Mouse (Mus musculus) CH12.LX (cell line): Measurements from ENCODE around the gene Cmas. TPM values are rescaled to one million over a fixed set of nuclear protein-coding genes. Genes with fewer than 3 reads are reported as not detected.

Source experiments
- DNase-seq: peaks from one replicate; pipeline ENCODE4 v3.0.0-alpha.2; 2013; ENCODE audit errors: extremely low read depth
- H3K27ac ChIP-seq: 2 replicates; pipeline ENCODE4 v1.5.1; 2012; ENCODE audit warnings: low read depth, mild to moderate bottlenecking, control low read depth, moderate library complexity; ENCODE audit not compliant: insufficient read depth
- H3K27me3 ChIP-seq: replicated peaks from 2 replicates; pipeline ENCODE3; 2012; ENCODE audit warnings: inconsistent platforms
- H3K36me3 ChIP-seq, 2 experiments: replicated peaks in 1 of 2; 2 replicates each; pipeline versions ENCODE3 to v1.6.1; 2012; ENCODE audit warnings: inconsistent platforms in 1 of 2, low read length in 1 of 2, mild to moderate bottlenecking in 1 of 2, mixed read lengths in 1 of 2, moderate library complexity in 1 of 2; ENCODE audit not compliant: control insufficient read depth in 1 of 2, insufficient read depth in 1 of 2
- H3K4me1 ChIP-seq, 2 experiments: 2 replicates each; pipeline ENCODE4 v1.6.1; 2012; ENCODE audit warnings: inconsistent platforms in 1 of 2, moderate library complexity in 1 of 2; ENCODE audit not compliant: insufficient read depth in 2 of 2, control insufficient read depth in 1 of 2
- H3K4me2 ChIP-seq: 2 replicates; pipeline ENCODE4 v1.6.1; 2012; ENCODE audit warnings: low read depth, mild to moderate bottlenecking, control low read depth; ENCODE audit not compliant: poor library complexity, insufficient read depth, severe bottlenecking
- H3K4me3 ChIP-seq, 3 experiments: fragments of 150-350 bp in 1 of 3; sonication (generic) in 1 of 3; replicated peaks in 1 of 3; 2 replicates each; pipeline versions ENCODE3 to v1.5.1; 2011 to 2012; ENCODE audit warnings: low read depth in 2 of 3, low read length in 2 of 3, mild to moderate bottlenecking in 2 of 3, moderate library complexity in 2 of 3, control low read depth in 1 of 3, improper control_type of control experiment in 1 of 3, inconsistent platforms in 1 of 3, mixed read lengths in 1 of 3; ENCODE audit not compliant: poor library complexity in 1 of 3
- H3K79me2 ChIP-seq: replicated peaks from 2 replicates; pipeline ENCODE4 v1.6.1; 2012; ENCODE audit warnings: mild to moderate bottlenecking, moderate library complexity; ENCODE audit not compliant: control insufficient read depth, poor library complexity, insufficient read depth, severe bottlenecking; ENCODE audit errors: extremely low read depth
- H3K9ac ChIP-seq: 2 replicates; pipeline ENCODE4 v1.6.1; 2012; ENCODE audit warnings: low read depth, mild to moderate bottlenecking, control low read depth, moderate library complexity; ENCODE audit not compliant: insufficient read depth
- H3K9me3 ChIP-seq: replicated peaks from 2 replicates; pipeline ENCODE3; 2012; ENCODE audit warnings: low read length, inconsistent platforms, mixed read lengths
- BHLHE40 ChIP-seq: IDR thresholded peaks from 2 replicates; pipeline ENCODE4 v1.6.1; 2011; ENCODE audit warnings: mild to moderate bottlenecking, low read depth, low read length, improper control_type of control experiment
- CHD2 ChIP-seq: IDR thresholded peaks from 2 replicates; pipeline ENCODE4 v1.6.1; 2011; ENCODE audit warnings: low read length, improper control_type of control experiment
- EP300 ChIP-seq: IDR thresholded peaks from 2 replicates; pipeline ENCODE4 v1.6.1; 2011; ENCODE audit warnings: low read length, improper control_type of control experiment
- ETS1 ChIP-seq: conservative IDR thresholded peaks from 2 replicates; pipeline ENCODE4 v1.6.1; 2012; ENCODE audit warnings: low read depth, mild to moderate bottlenecking, inconsistent platforms, low read length, improper control_type of control experiment, moderate library complexity
- HCFC1 ChIP-seq: IDR thresholded peaks from 2 replicates; pipeline ENCODE4 v1.6.1; 2012; ENCODE audit warnings: low read depth, mild to moderate bottlenecking, inconsistent platforms, low read length, improper control_type of control experiment
- JUND ChIP-seq: conservative IDR thresholded peaks from 2 replicates; pipeline ENCODE4 v1.6.1; 2011; ENCODE audit warnings: low read depth, low read length, improper control_type of control experiment
- MXI1 ChIP-seq: IDR thresholded peaks from 2 replicates; pipeline ENCODE4 v1.6.1; 2011; ENCODE audit warnings: mild to moderate bottlenecking, low read depth, low read length, improper control_type of control experiment
- NELFE ChIP-seq: IDR thresholded peaks from 2 replicates; pipeline ENCODE4 v1.6.1; 2011; ENCODE audit warnings: low read depth, low read length, improper control_type of control experiment
- POLR2AphosphoS2 ChIP-seq: IDR thresholded peaks from 2 replicates; pipeline ENCODE4 v1.6.1; 2011; ENCODE audit warnings: low read depth, low read length, improper control_type of control experiment
- RCOR1 ChIP-seq: conservative IDR thresholded peaks from 2 replicates; pipeline ENCODE4 v1.6.1; 2012; ENCODE audit warnings: low read depth, mild to moderate bottlenecking, inconsistent platforms, low read length, improper control_type of control experiment
- SIN3A ChIP-seq: IDR thresholded peaks from 2 replicates; pipeline ENCODE4 v1.6.1; 2012; ENCODE audit warnings: low read length, improper control_type of control experiment, inconsistent platforms
- TBP ChIP-seq: conservative IDR thresholded peaks from 2 replicates; pipeline ENCODE4 v1.6.1; 2011; ENCODE audit warnings: low read depth, low read length, improper control_type of control experiment
- TCF12 ChIP-seq: IDR thresholded peaks from 2 replicates; pipeline ENCODE4 v1.6.1; 2014; ENCODE audit warnings: low read depth, mild to moderate bottlenecking, inconsistent platforms, low read length, improper control_type of control experiment
- UBTF ChIP-seq: IDR thresholded peaks from 2 replicates; pipeline ENCODE4 v1.6.1; 2012; ENCODE audit warnings: low read depth, mild to moderate bottlenecking, inconsistent platforms, low read length, improper control_type of control experiment, moderate library complexity
- USF2 ChIP-seq: conservative IDR thresholded peaks from 2 replicates; pipeline ENCODE4 v1.6.1; 2011; ENCODE audit warnings: low read depth, low read length, improper control_type of control experiment
- ZMIZ1 ChIP-seq: IDR thresholded peaks from 2 replicates; pipeline ENCODE4 v1.6.1; 2012; ENCODE audit warnings: low read depth, mild to moderate bottlenecking, inconsistent platforms, low read length, improper control_type of control experiment
- ZNF384 ChIP-seq: IDR thresholded peaks from 2 replicates; pipeline ENCODE4 v1.6.1; 2012; ENCODE audit warnings: low read depth, low read length, improper control_type of control experiment, inconsistent platforms
- dilution Hi-C: fragments of 300-500 bp; cut with MboI; formaldehyde crosslinking; loops from 2 replicates; pipeline ENCODE4 v1.14.3; 2020; ENCODE audit warnings: low sequenced_read_pairs; ENCODE audit not compliant: extremely low pct_unique_long_range_greater_than_20kb, extremely low pct_ligation_motif_present
- in situ Hi-C: fragments of 300-500 bp; cut with MboI; formaldehyde crosslinking; loops from 3 replicates; pipeline ENCODE4 v1.14.3; 2019; ENCODE audit warnings: low sequenced_read_pairs, low pct_ligation_motif_present, low pct_unique_long_range_greater_than_20kb, mixed read lengths
- polyA plus RNA-seq: library from polyadenylated mRNA; unstranded; fragments of >175 nt; gene quantifications from 2 replicates; pipeline ENCODE4 v1.2.1, GENCODE M21; 2012; ENCODE audit warnings: low read depth; ENCODE audit not compliant: insufficient read length
- total RNA-seq, 2 experiments: library from RNA; depleted of rRNA; stranded (reverse); fragments of 300-350 nt in 1 of 2; fragments of >200 nt in 1 of 2; gene quantifications; 2 replicates each; pipeline ENCODE4 v1.2.3; 2012 to 2014

Cmas gene
- total and polyA plus RNA-seq, 3 experiments: 39.5 to 63.9 (median 62.4) TPM

DNA sequence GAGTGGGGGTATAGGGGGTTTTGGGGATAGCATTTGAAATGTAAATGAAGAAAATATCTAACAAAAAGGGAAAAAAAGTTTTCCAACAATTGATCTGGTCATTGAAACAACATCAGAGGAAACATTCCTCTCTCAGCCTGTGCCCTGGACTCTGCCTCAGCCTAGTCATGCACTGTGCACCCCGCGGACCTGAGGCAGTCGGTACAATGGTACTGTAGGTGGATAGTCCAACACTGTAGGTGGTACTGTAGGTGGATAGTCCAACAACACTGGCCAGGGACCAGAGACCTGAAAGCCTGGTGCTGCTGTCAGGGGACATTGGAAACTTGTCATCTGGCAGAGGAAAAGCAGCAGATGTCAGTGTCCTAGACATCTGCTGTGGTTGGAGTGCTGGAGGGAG, 13.4 kb downstream of the Cmas start:
- no peak overlapping the region for H3K4me2 ChIP-seq
- peaks cover 73 to 96% of the 10 kb centered on the region in 2 experiments for H3K36me3 ChIP-seq
- H3K4me3 ChIP-seq: no peak overlapping the region
- DNase-seq: no peak
- in situ Hi-C loops (no loop called here), dilution Hi-C loops (no loop called here)
- no peak overlapping the region for H3K9ac ChIP-seq
- no peaks in the 10 kb centered on the region for H3K9me3 ChIP-seq
- TF ChIP-seq ZNF384: no peak
- no peak for TF ChIP-seq HCFC1
- TF ChIP-seq TCF12: no peak
- TF ChIP-seq RCOR1: no peak
- no peak for TF ChIP-seq SIN3A
- no peak for TF ChIP-seq TBP
- no peak for TF ChIP-seq ZMIZ1
- TF ChIP-seq JUND: no peak
- TF ChIP-seq POLR2AphosphoS2: no peak
- no peak for TF ChIP-seq BHLHE40
- no peak for TF ChIP-seq NELFE
- TF ChIP-seq EP300: no peak
- TF ChIP-seq USF2: no peak
- TF ChIP-seq MXI1: no peak
- TF ChIP-seq ETS1: no peak
- H3K27me3 ChIP-seq: no peaks in the 10 kb centered on the region
- H3K4me1 ChIP-seq: no peaks in the 10 kb centered on the region
- no peaks in the 10 kb centered on the region for H3K79me2 ChIP-seq
- no peak overlapping the region for H3K27ac ChIP-seq

DNA sequence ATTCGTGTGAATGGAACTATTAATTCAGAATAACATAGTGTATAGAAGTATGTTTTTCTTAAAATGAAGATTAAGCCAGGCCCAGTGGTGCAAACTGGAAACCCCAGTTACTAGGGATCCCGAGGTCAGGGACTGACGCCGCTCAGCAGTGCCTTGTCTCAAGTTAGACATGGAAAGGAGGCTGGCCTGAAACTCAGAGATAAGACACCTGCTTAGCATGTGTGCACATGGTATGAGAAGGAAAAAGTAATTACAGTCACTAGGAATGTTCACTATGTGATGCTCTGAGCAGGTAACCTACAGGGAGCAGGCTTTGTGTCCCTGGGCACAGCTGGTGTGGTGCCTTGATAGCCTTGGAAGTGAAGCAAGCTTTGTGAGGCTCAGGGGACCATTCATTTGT, 15.2 kb downstream of the Cmas start:
- H3K36me3 ChIP-seq: peaks cover 64 to 94% of the 10 kb centered on the region in 2 experiments
- no peaks in the 10 kb centered on the region for H3K4me1 ChIP-seq
- H3K9ac ChIP-seq: no peak overlapping the region
- H3K4me2 ChIP-seq: no peak overlapping the region
- no peaks in the 10 kb centered on the region for H3K79me2 ChIP-seq
- no peak overlapping the region for H3K4me3 ChIP-seq
- dilution Hi-C loops: no loop called here
- H3K9me3 ChIP-seq: no peaks in the 10 kb centered on the region
- DNase-seq: no peak
- in situ Hi-C loops: no loop called here
- TF ChIP-seq EP300 (no peak), CHD2 (no peak), ETS1 (no peak), UBTF (no peak)
- no peak overlapping the region for H3K27ac ChIP-seq
- H3K27me3 ChIP-seq: no peaks in the 10 kb centered on the region
